Mouse (Mus musculus) urinary bladder, adult 2 months (tissue): Measurements from ENCODE around the gene Nnat. TPM values are rescaled to one million over a fixed set of nuclear protein-coding genes. Genes with fewer than 3 reads are reported as not detected.

Experiments
- DNase-seq: peaks from one replicate; pipeline ENCODE4 v3.0.0; 2022; ENCODE audit warnings: low spot score
- polyA plus RNA-seq: library from polyadenylated mRNA; depleted of rRNA; stranded (reverse); fragments of >200 nt; gene quantifications from 2 replicates; pipeline ENCODE4 v1.2.3, GENCODE M21; 2012; rRNA removed

The Nnat gene
- 7.4 and 28.8 TPM in 2 replicates for polyA plus RNA-seq

DNA sequence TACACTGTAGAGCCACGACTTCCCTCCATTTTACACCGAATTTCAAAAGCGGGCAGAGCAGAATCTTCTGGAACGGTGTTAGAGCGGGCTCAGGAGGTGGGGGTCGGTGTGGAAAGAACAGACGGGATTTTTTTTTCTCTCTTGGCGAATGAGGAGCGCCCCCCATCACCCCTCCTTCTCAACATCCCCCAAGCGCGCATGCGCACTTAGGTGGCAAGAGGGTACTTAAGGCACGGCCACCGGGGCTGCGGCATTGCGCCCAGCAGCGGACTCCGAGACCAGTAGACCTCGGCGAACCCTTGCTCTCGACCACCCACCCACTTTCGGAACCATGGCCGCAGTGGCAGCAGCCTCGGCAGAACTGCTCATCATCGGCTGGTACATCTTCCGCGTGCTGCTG is at the start of gene Nnat:
Gene Nnat, plus strand, starts transcription at position 221 of the 400 bp plus-strand sequence.
- no peak for DNase-seq

DNA sequence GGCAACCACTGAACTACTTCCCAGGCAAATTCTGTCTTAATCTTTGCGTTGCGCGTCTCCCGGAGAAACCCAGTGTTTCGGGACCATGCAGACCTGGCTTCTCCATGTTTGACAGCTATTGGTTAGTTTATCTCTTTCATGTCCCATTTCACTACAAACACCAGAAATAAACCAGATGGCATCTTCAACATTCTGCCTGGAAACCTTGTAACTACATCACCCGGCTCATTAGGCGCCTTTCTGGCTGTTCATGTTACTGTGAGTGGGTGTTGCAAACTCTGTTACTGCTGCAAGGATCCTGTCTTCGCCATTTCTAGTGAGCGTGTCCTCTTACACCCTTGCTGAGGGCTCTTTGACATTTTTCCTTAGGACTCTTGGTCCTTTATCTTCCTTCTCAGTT is 47.0 kb upstream of the Nnat start:
- no peak for DNase-seq

DNA sequence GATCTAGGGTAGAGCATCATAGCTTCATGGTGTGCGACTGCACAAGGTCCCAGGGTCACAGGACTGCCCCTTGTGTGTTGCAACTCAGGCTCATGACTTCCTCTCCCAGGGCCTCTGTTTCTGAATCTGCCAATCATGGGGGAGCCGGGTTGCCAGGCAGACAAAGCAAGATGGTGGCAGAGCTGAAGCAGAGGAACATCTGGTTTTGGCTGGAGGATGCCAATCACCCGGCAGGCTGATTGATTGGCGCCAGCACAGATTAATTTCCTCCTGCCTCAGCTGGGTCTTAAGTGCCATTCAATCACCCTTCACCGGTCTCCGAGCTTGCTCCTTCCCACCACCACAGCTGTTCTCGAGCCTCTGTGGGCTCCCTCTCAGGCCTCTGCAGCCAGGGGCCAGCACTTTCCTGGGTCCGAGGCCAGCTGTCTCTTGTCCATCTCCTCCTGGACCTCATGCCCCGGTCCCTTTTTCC is 46.1 kb upstream of the Nnat start:
- DNase-seq: no peak

DNA sequence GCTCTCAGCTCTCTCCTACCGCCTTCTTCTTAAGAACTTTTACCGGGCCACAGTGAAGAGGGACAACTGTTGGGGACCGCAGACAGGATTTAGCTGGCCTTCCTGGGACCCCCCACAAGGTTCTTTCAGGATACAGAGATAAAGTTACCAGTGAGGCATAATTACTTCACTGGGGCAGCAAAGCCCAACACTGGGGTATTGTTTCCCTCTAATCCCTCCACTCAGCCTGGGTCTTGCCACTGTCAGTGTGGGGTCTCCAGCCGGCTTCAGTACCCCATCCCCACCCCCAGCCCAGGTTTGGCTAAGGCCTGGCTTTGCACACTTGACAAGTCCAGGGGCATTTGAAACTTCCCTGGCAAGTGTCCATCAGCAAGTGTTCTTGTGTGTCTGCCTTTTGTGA is 45.5 kb upstream of the Nnat start:
- no peak for DNase-seq

DNA sequence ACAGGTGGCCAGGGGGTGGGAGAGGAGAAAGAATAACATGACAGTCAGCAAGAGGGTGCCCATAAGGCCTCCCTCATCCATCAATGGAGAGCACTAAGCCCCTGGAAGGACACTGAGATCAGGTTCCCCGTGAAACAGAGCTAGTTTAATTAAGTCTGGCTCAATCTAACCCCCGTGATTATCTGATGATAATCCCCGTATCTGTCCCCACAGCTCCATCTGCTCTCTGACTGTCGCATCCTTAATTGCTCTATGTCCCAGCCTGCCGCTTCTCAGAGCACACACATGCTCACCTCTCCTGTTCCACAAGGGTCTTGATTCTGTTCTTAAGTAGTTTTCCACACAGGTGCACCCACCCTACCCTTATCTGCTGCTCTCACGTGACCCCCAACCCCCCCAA is 42.4 kb upstream of the Nnat start:
- DNase-seq: no peak

DNA sequence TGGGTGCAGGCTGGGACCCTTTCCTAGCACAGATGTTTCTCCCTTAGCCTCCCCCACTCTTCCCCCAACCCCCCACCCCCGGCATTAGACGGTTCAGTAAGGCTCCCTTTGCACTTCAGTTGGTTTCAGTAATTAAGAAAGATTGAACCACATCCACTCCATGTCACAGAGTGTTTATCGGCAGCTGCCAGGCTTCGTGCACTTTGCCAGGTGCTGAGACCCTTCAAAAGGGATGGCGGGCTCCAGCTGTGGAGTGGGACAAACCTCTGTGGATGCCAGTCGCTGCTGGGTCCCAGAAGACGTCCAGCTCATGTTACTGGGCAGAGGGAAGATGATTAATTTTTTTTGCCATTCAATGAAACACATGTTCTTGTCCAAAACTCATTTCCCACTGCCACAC is 41.4 kb upstream of the Nnat start:
- no peak for DNase-seq

DNA sequence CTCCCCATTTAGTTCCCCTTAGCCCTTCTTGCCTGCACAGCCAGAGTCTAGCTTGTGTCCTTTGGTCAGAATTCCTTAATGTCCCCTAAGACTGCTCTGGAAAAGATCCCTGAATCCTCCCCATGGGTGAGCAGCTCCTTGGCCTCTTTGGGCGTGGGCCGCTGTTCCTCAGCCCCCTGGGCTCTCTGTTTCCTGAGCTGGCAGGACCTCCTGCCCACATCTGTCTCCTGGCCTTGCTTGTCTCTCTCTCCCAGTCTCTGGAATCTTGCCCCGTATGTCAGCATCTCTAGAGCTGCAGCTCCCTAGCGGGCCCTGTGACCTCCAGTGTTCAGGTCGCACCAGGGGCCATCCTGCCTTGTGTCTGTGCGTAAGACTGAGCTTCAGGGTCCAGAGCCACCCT is 40.4 kb upstream of the Nnat start:
- DNase-seq: no peak

DNA sequence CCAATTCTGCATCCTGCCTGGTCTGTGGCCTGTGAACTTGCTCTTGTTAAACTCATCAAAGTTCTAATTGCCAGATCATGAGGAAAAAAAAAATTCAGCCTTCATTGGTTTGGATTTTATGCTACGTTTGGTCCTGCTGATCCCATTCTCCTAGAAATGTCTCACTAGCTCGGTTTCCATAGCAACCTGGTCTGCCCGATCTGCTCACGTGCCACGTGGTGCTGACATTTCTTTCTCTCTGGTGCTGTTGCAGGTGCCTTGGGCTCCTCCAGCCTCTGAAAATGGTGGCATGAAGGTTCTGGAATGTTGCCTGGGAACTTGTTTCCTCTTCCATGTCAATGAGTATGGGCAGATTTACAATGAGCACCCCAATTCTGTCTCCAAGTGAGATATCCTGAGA is 39.4 kb upstream of the Nnat start:
- DNase-seq: no peak

DNA sequence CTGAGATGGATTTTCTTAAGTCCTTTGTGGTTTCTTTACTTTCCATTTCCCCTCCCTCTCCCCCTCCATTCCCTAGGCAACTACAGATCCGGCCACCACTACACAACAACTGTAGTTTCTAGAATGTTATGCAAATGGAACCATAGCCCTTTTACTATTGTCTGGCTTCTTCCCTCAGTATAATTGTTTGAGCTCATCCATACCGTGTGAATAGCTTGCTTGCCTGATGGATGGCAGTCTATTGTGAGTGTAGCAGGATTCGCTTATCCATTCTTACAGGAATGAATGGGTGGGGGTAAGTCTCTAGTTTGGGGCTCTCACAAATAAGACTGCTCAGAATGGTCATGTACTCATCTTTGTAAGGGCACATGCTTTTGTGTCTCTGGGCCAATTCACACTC is 37.3 kb upstream of the Nnat start:
- DNase-seq: no peak

DNA sequence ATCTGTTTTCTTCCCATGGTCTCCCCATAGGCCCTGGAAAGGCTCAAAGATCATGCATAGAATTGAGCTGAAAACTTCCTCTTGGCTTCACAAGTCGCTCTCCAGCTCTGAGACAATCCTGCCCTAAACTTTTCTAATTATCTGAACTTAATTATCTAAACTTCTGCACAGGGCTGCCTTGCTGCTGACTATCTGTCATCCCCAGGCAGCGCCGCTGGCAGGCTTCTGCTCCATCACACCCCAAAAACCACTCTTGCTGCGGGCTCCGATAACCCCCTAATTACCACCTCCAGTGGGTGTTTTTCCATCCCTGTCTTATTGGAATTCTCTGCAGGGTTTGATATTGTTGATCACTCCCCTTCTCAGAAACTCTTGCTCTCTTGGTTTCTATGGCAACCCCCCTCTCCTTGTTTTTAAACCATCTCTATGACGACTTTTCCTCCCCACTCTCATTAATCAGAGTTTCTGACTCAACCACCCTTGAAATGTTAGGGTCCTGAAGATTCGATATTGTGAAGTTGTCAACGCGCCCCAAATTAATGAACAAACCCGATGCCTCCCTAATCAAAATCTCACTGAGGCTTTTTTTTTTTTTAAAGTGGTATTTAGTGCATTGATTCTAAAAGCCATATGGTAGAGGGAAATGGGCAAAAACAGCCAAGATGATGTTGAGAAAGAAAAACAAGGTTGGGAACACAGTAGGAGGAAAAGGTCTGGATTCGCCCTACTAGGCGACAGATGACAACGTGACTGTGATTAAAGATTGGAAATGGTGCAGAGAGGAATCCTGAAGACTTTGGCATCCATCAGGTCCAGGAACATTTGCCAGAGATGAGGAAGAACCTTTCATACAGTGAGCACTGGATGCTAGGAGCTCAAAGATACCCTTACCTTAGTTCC is 29.6 kb upstream of the Nnat start:
- no peak for DNase-seq

DNA sequence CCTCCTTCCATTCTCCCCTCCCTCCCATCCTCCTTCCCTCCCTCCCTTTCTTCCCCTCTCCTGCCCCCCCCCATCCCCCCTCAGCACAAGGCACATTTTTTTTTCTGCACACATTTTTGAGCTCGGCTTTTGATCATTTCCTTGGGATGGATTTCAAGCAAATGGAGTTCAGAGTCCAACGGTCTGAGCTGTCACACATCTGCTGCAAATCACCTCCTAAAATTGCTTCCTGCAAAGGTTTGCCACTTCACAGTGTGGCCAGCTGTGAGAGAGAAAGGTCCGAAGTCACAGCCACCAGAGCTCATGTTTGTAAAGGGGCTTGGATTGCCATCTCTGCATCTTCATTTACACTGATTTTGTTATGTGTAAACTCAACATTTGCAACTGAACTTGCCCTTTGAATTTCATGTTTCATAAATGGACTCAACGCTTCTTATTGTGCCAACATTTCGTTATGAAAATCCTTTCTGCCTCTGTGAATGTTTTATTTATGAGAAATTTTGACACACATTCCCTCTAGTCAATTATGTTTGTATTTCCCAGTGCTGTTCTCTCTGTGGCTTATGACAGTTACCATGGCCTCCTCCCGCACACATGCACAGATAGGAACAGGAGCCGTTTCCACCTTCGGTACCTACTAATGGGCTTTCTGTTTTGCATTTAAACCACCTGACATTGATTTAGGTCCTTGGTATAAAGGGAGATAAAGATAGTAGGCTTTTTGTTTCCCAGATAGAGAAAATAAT is 28.0 kb upstream of the Nnat start:
- no peak for DNase-seq

DNA sequence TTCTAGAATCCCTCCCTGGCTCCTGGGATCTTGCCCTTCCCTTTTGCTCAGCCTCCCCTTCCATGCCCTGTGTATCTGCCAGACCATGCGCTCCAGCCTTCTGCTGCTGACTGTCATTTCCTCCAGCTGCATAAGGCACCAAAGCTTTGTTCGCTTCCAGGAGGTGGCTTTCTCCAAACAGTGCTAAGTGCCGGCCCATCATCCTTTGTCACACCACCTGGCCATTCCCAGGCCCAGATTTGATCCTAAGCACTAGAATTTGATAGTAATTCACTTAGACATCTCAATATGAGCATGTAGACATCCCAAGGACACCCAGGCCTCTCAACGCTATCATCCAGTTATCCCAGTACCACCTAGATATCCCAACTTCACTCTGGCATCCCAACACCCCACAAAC is 25.7 kb upstream of the Nnat start:
- no peak for DNase-seq

DNA sequence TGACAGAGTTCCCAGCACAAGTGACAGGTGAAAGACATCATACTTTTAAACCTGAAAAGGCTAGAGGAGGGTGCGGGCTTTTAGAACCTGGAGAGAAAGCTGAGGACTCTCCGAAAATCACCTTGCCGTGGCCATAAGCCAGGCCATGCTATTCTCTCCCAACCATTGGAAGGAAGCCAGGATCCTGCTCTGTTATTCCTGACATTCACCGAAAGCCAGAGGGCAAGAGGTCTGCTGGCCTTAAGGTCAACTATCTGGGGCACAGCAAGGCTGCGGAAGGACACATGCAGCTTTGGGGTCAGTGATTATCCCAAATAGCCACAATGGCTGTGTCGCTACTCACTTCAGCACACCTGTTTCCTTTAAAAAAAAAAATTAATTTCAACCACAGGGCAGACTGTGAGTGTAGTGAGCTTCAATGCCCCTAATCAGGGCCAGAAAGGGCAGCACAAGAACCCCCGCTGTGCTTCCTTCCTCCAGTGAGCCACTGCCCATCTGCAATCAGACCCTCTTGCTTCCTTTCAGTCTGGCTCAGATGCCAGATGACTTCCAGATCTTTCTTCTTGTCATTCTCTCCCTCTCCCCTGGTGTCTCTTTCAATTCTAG is 23.3 kb upstream of the Nnat start:
- DNase-seq: no peak

DNA sequence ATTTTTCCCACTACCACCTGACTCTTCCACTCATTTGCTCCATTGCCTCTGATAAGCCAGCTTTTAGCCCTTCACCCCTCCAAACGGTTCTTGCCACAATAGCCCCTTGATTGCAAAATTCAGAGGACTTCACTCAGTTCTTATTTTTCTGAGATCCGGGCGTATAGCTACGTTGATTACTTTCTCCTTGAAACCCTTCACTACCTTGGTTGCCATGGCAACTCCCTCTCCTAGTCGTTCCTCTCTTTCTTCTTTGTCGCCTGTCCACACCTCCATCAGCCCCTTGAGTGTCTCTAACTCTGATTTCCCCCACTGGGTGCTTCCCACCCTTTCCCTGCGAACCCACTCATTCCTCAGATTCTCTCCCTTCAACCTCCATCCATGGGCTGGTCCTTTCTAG is 22.8 kb upstream of the Nnat start:
- no peak for DNase-seq

DNA sequence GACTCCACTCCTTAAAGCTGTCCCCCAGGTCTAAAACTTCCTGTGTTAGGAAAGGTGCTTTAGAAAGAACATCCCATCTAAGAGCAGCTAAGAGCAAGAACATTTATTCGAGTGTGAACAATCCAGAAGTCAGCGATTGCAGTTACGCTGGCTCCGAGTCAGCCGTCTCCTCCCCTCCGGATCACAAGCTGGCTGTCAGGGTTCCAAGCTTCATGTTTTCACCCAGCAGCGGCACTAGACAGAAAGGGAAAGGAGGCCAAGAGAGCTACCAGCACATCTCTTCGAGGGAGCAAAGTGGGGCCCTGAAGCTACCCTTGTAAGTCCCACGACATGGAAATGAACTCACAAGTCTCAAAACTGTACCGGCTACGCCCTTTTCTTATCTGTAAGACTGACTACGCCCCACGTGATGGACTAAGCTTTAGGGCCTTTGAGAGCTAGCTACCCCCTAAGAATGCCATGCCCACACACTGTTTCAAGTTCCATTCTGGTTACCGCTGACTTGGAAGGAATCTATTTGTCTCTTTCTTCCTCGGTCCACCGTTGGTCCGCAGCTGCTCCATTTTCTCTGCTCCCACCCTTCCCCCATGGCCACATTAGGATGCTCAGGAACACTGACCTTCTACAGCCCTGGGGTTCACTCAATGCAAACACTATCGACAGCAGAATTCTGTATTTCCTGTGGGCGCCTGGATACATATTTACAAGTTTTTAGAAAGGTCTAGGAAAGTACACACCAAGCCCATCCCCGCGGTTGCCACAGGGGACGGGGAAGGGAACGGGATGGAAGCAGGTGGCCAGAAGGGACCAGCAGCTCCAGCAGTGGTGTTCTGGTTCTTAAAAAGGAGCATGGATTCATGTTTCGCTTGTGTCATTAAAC is 19.6 kb upstream of the Nnat start:
- no peak for DNase-seq

DNA sequence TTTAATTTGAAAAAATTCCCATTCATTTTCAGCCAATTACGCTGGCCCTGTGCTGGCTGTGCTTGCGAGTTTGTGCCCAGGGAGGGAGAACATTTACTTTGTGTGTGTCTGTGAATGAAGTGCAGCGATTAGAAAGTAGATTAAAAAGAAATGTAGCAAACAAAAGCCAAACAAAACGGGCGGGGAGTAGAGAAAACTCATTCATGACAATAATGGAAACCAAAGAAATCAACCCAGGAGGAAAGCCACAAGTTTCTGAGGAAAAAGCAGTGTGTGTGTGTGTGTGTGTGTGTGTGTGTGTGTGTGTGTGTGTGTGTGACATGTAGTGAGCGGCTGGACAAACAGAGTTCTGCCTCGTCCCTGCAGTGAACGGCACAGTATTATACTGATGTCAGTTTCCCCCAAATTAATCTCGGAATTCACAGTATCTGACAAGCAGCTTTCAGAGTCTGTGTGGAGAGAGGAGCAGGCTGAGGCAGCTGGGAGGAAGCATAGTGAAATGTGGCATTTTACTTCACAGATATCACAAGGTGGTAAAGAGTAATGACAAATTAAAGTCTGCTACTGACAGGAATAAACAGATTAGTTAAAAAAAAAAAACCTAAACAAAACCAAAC is 18.8 kb upstream of the Nnat start:
- no peak for DNase-seq

DNA sequence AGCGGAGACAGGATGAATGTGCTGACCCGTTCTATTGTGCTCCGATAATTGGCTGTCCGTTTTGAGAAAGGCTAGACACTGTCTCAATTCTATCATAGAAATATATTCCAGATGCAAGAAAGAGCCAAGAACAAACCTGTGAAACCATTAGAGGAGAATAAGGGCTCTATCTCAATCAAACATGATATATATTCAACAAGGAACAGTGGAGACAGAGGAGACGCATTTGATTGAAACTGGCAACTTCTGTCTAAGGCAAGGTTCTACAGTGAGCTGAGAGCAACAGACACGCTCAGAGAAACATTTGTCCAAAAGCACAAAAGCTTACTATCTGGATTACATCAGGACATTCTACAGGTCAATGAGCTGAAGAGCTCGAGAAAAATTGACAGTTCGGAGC is 18.2 kb upstream of the Nnat start:
- no peak for DNase-seq

DNA sequence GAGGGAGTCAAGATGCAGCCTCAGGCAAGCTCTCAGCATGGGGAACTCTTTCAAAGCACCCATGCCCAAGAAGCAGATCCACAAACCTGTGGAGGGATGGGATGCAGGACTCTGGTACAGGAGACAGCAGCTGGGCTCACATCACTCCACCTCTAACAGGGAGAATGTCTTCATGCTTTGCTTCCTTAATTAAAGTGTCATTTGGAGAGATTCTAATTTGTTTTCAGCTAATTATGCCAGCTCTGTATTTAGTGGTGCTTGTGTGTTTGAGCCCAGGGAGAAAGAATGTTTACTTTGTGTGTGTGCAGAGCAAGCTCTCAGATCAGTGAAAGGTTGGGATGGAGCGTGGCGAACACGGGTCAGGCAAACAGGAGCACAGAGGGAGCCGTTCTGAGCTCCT is 17.5 kb upstream of the Nnat start:
- no peak for DNase-seq

DNA sequence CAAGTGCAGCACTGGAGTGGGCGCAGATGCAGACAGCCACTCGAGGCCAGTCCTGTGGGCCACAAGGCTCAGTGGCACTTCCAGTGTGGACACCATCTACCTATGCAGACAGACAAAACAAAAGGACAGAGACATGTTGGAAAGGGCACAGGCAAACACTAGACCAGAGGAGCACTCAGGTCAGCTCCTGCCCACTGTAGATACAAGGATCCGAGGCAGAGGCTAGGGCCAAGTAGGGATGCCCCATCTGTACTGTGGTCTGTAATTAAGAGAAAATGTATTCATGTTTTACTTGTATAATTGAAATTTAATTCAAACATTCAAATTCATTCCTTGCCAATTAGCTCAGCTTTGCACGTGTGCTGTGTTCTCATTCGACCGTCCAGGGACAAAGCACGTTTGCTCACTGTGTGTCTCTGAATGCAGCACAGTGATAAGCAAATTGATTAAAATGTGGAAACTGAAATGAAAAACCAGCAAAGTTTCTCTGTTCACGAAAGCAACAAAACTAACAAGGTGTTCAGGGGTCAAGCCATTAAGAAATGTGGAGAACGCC is 15.5 kb upstream of the Nnat start:
- no peak for DNase-seq

DNA sequence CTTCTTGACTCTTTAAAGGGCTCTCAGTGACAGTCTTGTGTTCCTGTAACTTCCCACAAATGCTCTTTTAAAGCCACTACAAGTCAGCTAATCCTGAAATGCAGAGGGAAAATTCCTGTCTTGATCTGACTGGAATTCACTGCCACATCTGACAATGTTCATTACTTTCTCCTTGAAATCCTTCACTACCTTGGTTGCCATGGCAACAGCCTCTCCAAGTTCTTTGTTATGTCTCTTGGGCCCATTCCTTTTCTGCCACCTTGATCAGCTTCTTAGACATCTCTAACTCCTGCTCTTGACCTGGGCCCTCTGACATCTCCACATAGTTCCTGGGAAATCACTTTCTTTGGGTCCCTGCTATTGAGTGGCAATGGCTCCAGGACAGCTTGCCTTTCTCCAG is 13.2 kb upstream of the Nnat start:
- DNase-seq: no peak

DNA sequence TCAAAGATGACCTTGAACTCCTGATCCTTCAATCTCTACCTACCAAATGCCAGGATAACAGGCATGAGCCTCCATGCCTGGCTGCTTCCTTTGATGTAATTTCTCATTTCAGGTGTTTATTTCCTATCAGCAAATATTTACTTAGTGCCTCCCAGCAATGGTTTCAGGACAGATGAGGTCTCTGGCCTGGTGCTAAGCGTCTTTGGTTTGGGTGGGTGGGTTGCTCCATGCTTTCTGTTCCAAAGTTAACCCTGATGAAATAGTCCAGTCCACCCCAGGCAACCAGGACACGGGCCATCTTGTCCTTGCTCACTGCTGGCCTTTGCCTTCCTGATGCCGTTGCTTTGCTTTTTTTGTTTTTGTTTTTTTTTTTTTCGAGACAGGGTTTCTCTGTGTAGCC is 9.6 kb upstream of the Nnat start:
- DNase-seq: no peak
